Mouse (Mus musculus) Muller cell, postnatal 12 days (primary cell): ENCODE data around the gene Lbr.
"Not testable (repeated sequence)": the region's sequence is repeated elsewhere in the genome, so short reads cannot be mapped to it uniquely, and the experiment has no call there.

ENCODE experiments used
- DNase-seq: peaks from one replicate; pipeline ENCODE4 v3.0.0-alpha.2; 2015; ENCODE audit errors: inconsistent ontology term

Gene Lbr

GRCm38 (mm10) chr1:181782600-181782999, 60.2 kb downstream of the Lbr start:
- not testable (repeated sequence) for DNase-seq

GRCm38 (mm10) chr1:181776541-181776940, 66.3 kb downstream of the Lbr start:
- no peak for DNase-seq

DNA sequence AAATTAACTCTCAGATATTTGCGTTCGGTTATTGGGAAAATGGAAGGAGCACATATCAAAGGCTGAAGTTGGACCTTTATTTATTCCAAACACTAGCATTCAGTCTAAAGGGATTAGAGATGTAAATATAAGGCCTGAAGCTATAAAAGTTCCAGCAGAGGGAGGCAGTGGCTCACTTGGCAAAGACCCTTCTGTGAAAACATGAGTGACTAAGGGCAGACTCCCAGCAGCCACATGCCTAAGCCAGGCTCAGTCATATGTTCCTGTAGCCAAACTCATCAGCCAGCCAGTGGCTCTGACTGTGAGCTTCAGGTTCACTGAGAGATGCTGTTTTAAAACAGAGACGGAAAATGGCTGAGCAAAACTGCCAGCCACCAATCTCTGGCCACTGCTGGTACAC, 71.0 kb downstream of the Lbr start:
- DNase-seq: no peak

DNA sequence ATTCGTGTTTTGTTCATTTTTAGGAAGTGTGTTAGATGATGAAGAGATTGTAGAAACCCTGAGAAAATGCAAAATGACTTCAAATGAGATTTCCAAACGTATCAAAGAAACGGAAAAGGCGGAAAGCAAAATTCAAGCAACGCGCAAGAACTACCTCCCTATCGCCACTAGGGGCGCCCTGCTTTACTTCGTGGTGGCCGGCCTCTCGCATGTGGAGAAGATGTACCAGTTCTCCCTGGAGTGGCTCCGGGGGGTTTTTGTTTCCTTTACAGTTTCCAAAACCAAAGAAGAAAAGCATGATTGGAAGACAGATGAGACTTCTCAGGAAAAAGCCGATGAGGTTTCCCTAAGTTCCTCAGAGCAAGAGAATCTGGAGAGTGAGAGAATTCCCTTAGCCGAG, 73.5 kb downstream of the Lbr start:
- no peak for DNase-seq
